Mouse (Mus musculus): ENCODE measurements at regions not wholly inside any gene's neighbourhood (a gene's known extent, or its start where the extent isn't known, plus 50 kb on each side); places are given as distances from the start of the nearest gene placed in this dataset.
A peak's percentile ranks its signal among the peaks of the same experiment; 100 is the strongest.

DNA sequence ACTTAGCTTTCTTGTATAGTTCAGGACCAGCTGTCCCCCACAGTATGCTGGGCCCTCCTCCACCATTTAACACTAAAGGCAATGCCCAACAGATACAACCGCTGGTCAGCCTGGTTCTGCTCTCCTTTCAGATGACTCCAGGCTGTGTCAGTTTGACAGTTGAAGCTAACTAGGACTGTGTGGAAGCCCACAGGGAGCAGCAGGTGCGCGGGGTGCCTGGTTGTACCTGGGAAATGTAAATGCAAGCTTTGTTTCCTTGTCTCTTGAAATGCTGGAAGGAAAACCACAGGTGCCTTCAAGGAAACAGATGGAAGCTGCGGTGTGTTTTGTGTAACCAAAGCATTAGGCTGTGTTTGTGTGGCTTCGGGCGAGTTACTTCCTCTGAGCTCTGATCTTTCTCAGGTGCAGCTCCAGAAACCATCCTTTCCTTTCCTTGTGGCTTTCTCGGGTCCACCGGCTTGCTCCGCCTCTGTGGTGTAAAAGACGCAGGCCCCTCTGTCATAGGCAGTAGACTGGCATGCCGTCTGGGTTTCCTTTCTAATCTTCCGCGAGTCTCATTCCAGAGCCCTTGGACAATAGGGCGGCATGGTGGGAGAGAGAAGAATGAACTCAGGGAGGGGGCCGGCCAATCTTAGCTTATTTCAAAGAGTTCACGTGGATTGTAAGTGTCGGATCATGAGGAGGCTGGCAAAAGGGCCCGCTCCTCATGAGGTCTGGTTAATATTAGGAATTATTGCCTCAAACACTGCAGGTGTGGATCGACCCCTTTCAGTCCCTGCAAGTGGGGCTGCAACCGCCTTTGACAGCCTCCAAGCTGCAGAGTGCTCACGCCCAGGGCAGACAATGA is 605.5 kb upstream of the Id2 start:
- H3K4me1 ChIP-seq: peaks cover 12% of the 10 kb centered on the region
- 7% methylated on average over 21 of the region's 21 CpGs for WGBS
- peak overlapping the region; percentile 19 for H3K4me3 ChIP-seq (replicated peaks)
- H3K9me3 ChIP-seq: no peaks in the 10 kb centered on the region
- ATAC-seq (ENCODE audit: low FRiP score): peak; percentile 77; the same call in 1 of the 2 replicates
- H3K36me3 ChIP-seq (replicated peaks): no peaks in the 10 kb centered on the region
- no peaks in the 10 kb centered on the region for H3K27me3 ChIP-seq
- no peak overlapping the region for H3K27ac ChIP-seq
- no peak overlapping the region; the same call in 1 of the 2 replicates for H3K9ac ChIP-seq
- H3K4me2 ChIP-seq: peak overlapping the region; percentile 53

DNA sequence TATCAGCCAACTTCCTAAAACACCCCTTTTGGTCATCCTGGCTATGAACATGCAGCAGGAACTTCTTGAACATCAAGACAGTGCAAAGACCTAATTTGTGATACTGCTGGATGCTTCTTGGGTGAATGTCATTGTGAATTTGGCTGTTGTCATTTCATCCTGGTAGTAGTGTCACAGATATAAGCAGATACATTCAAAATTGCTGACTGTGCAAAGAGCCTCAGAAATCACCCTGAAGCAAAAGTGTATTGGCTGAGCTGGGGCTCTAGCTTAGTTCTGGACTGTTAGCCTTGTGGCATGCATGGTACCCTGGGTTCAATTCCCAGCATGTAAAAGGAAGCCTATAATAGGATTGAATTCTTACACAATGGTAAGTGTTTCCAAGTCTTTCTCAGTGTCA is 590.1 kb upstream of the Id2 start:
- no peak for ATAC-seq (ENCODE audit: low FRiP score)
- no peaks in the 10 kb centered on the region for H3K9me3 ChIP-seq

DNA sequence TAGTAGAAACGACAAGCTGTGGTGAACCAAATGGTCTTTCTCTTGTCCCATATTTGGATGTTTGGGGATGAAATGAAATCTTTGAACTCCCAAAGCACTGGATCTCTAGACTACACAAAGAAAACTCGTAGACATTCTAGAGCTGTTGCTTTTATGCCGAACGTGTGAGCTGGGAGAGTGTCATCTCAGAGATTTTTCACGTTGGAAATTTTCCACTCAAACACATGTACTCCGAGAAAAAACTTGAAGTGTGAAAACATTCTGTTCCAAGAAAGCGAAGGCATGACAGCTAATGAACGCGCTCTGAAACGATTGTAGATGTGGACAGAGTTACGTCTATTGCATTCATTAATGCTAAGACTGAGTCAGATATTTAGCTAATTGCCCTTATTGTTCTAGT is 579.7 kb upstream of the Id2 start:
- Histone ChIP-seq H3K9ac (no peak overlapping the region), H3K36me3 (replicated peaks) (no peaks in the 10 kb centered on the region), H3K27me3 (no peaks in the 10 kb centered on the region), H3K4me2 (no peak overlapping the region), H3K4me3 (replicated peaks) (no peak overlapping the region), H3K9me3 (no peaks in the 10 kb centered on the region), H3K4me1 (no peaks in the 10 kb centered on the region), H3K27ac (no peak overlapping the region)
- WGBS: 83% methylated on average over 11 of the region's 11 CpGs
- no peak for ATAC-seq (ENCODE audit: low FRiP score)

More for the DNA sequence above, 590.1 kb upstream of the Id2 start:
- H3K27me3 ChIP-seq: peaks cover 4% of the 10 kb centered on the region; the same call in 1 of the 2 replicates
- no peaks in the 10 kb centered on the region for H3K4me1 ChIP-seq
- H3K27ac ChIP-seq: no peak overlapping the region
- H3K9ac ChIP-seq: no peak overlapping the region
- H3K4me2 ChIP-seq: no peak overlapping the region
- H3K4me3 ChIP-seq (replicated peaks): no peak overlapping the region
- H3K36me3 ChIP-seq (replicated peaks): no peaks in the 10 kb centered on the region

DNA sequence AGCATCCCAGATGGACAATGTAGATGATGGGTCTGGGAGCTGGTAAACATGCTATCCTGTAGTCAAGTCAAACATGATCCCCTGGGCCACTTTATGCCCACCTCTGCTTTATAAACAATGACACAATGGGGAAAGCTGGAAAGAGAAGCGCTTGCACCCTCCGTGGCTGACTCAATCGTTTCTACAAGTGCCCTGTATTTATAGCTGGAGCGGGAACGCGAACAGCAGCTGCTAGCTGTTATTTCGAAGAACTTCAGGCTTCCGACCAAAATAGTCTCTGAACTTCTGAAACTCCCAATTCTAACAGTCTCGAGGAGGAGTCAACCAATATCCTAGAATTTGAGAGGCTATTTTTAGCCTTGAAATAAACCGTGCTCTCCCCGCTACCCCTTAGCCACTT is 571.4 kb upstream of the Id2 start:
- Histone ChIP-seq H3K9ac (no peak overlapping the region), H3K4me2 (no peak overlapping the region), H3K36me3 (replicated peaks) (no peaks in the 10 kb centered on the region), H3K4me3 (replicated peaks) (no peak overlapping the region), H3K9me3 (no peaks in the 10 kb centered on the region), H3K27ac (no peak overlapping the region), H3K27me3 (no peaks in the 10 kb centered on the region), H3K4me1 (no peaks in the 10 kb centered on the region)
- WGBS: 92% methylated on average over 11 of the region's 11 CpGs
- no peak for ATAC-seq (ENCODE audit: low FRiP score)

DNA sequence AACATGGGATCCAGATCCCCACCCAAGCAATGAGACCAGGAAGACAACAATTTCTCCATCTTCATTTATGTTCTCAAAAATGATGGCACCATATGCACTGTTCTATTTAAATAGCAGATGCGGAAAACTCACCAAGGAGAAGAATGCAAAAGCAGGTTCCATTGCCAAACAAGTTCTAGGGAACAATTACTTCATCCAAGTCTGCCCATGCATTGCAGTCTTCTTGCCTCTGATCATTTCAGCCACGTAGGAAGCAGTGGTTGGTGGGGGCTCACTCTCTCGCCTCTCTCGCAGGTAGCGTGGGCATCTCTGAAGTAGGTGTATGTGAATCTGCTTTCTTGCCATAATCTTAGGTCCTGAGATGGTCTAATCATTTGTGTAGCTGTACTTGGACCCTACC is 557.5 kb upstream of the Id2 start:
- no peak overlapping the region for H3K4me2 ChIP-seq
- no peaks in the 10 kb centered on the region for H3K4me1 ChIP-seq
- H3K9me3 ChIP-seq: no peaks in the 10 kb centered on the region
- H3K9ac ChIP-seq: no peak overlapping the region
- H3K27ac ChIP-seq: no peak overlapping the region
- no peak for ATAC-seq (ENCODE audit: low FRiP score)
- H3K36me3 ChIP-seq (replicated peaks): no peaks in the 10 kb centered on the region
- 93% methylated on average over 5 of the region's 5 CpGs for WGBS
- H3K27me3 ChIP-seq: no peaks in the 10 kb centered on the region
- H3K4me3 ChIP-seq (replicated peaks): no peak overlapping the region

DNA sequence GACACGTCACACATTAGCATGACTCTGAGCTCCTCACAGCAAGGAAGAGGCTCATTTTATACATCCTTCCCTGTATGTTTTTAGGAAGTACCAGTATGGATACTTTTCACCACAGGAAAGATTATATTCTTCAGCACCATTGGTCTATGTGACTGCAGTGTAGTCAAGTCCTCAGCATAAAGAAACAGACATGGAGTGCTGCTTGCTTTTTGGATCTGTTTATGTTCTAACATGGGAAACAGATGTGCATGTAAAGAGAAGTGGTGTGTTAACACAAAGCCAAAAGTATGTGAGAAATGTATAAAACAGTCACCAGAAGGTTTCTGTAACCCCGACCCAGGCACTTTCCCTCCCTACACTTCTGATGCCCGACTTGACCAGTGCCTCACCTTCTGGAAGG is 553.3 kb upstream of the Id2 start:
- Histone ChIP-seq H3K4me3 (replicated peaks) (no peak overlapping the region), H3K9me3 (no peaks in the 10 kb centered on the region), H3K27me3 (no peaks in the 10 kb centered on the region), H3K36me3 (replicated peaks) (no peaks in the 10 kb centered on the region), H3K4me2 (no peak overlapping the region), H3K4me1 (no peaks in the 10 kb centered on the region), H3K9ac (no peak overlapping the region), H3K27ac (no peak overlapping the region)
- ATAC-seq (ENCODE audit: low FRiP score): no peak
- 82% methylated on average over 3 of the region's 3 CpGs for WGBS

DNA sequence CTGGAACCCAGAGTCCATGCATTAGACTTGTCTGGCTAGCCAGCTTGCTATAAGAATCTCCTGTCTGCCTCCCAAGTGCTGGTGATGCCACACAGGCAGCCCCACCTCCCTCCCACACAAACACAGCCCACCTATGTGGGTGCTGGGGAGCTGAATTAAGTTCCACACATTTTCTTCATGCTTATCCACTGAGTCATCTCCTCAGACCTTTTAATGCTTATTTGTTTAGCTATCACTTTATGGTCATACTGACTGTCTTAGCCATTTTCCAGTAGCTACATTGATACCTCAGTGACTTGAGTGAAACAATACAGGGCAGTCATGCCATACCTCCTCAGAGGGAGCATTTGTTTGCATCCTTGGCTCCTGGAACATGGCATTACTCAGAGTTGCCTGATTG is 531.1 kb upstream of the Id2 start:
- no peaks in the 10 kb centered on the region for H3K36me3 ChIP-seq (replicated peaks)
- H3K4me2 ChIP-seq: no peak overlapping the region
- H3K4me3 ChIP-seq (replicated peaks): no peak overlapping the region
- no peak overlapping the region for H3K9ac ChIP-seq
- H3K9me3 ChIP-seq: no peaks in the 10 kb centered on the region
- no peaks in the 10 kb centered on the region for H3K4me1 ChIP-seq
- H3K27me3 ChIP-seq: no peaks in the 10 kb centered on the region
- ATAC-seq (ENCODE audit: low FRiP score): no peak
- H3K27ac ChIP-seq: no peak overlapping the region

DNA sequence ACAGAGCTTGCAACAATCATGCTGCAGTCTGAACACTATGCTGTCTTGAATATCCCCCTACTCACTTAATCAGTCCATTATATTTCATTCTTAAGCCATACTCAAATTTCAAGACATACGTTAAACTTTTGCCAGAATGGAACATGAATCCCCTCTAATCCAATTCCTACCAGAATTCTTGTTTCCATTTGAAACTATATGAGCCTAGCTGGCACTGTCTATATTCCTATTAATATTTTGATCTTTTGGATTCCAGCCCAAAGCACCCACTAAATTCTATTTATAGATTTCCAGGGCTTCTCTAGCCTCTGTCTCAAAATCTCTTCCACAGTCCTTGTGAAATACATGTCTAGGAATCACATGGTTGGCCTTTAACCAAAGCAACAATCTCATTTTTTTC is 528.9 kb upstream of the Id2 start:
- Histone ChIP-seq H3K4me3 (replicated peaks) (no peak overlapping the region), H3K27me3 (no peaks in the 10 kb centered on the region), H3K4me2 (no peak overlapping the region), H3K36me3 (replicated peaks) (no peaks in the 10 kb centered on the region), H3K9ac (no peak overlapping the region), H3K9me3 (no peaks in the 10 kb centered on the region), H3K27ac (no peak overlapping the region), H3K4me1 (no peaks in the 10 kb centered on the region)
- 53% methylated on average over 1 of the region's 1 CpGs for WGBS
- no peak for ATAC-seq (ENCODE audit: low FRiP score)

DNA sequence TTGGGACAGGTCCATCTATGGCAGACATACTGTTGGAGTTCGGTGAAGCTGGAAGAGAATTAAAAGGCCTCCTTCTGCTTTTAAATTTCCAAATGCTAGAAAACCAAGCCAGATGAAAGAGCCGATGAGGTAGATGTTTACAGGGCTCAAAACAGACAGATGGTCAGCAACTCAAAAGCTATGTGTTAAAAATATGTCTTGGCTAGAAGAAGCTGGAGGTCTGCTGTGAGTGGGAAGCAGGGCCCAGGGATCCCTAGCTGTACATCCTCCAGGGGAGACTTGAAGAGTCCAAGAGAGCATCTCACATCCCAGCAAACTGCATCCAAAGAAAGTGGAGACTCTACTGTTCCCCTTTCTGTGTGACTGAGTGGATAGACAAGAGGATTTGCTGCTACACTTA is 526.5 kb upstream of the Id2 start:
- no peak overlapping the region for H3K4me3 ChIP-seq (replicated peaks)
- no peak overlapping the region for H3K9ac ChIP-seq
- no peak overlapping the region for H3K4me2 ChIP-seq
- WGBS: 94% methylated on average over 2 of the region's 2 CpGs
- no peaks in the 10 kb centered on the region for H3K27me3 ChIP-seq
- no peaks in the 10 kb centered on the region for H3K4me1 ChIP-seq
- no peaks in the 10 kb centered on the region for H3K36me3 ChIP-seq (replicated peaks)
- no peaks in the 10 kb centered on the region for H3K9me3 ChIP-seq
- no peak overlapping the region for H3K27ac ChIP-seq
- no peak for ATAC-seq (ENCODE audit: low FRiP score)

DNA sequence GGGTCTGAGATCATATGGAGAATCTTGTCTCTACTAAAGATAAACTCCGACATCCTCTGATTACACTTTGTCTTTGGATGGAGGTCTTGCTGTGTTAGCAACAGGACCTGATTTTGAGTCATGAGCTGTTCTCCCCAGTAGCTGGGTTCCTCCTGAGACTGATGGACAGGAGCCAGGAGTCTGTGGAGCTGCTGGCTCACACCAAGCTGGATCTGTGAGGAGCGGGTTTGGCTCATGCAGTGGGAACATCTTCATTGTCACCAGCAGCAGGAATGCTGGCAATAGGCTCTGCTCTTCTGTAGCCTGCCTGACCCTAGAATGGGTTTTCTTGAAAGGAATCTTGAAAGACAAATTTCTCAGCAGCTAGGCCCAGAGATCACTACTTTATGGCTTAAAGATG is 524.2 kb upstream of the Id2 start:
- H3K36me3 ChIP-seq (replicated peaks): no peaks in the 10 kb centered on the region
- 94% methylated on average over 2 of the region's 2 CpGs for WGBS
- no peak overlapping the region for H3K4me3 ChIP-seq (replicated peaks)
- no peaks in the 10 kb centered on the region for H3K4me1 ChIP-seq
- no peaks in the 10 kb centered on the region for H3K9me3 ChIP-seq
- no peak for ATAC-seq (ENCODE audit: low FRiP score)
- no peak overlapping the region for H3K9ac ChIP-seq
- no peaks in the 10 kb centered on the region for H3K27me3 ChIP-seq
- no peak overlapping the region for H3K4me2 ChIP-seq
- no peak overlapping the region for H3K27ac ChIP-seq

DNA sequence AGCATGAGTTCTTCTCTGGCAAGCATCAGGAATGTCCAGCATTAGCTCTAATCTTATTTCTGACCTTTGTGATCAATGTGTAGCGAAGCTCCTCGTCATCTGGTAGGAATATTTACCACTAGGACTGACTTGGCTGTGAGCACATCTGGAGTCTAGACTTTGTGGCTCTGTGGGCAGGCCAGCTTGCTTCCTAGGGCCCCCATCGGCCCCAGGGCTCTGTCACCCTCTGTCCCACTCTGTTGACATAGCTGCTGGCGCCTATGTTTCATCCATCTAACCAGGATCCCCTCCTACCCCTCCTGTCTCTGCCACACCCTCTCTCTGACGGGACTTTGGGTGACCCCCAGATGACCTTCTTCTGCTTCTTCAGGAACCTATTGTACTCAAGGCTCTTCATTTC is 520.6 kb upstream of the Id2 start:
- no peak for ATAC-seq (ENCODE audit: low FRiP score)
- WGBS: 69% methylated on average over 5 of the region's 5 CpGs
- Histone ChIP-seq H3K36me3 (replicated peaks) (no peaks in the 10 kb centered on the region), H3K9ac (no peak overlapping the region), H3K27me3 (no peaks in the 10 kb centered on the region), H3K4me2 (no peak overlapping the region), H3K4me1 (no peaks in the 10 kb centered on the region), H3K4me3 (replicated peaks) (no peak overlapping the region), H3K9me3 (no peaks in the 10 kb centered on the region), H3K27ac (no peak overlapping the region)

DNA sequence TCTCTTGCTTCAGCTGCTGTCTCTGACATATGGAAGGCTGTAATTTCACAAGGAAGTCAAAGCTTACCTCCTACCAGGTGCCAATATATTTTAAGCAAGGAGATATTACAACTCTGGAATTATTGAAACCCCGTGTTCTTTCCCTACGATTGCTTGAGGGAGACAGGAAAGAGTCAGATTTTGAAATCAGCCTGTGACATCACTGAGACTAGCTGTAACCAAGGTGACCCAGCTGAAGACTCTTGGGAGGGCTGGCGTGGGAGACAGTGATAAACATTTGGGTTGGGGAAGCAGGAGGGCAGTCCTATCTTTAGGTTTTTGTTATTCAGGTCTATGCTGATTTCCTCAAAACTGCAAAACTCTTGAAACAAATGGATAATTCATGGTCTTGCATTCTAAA is 518.4 kb upstream of the Id2 start:
- no peaks in the 10 kb centered on the region for H3K36me3 ChIP-seq (replicated peaks)
- no peak overlapping the region for H3K9ac ChIP-seq
- no peaks in the 10 kb centered on the region for H3K27me3 ChIP-seq
- ATAC-seq (ENCODE audit: low FRiP score): no peak
- H3K9me3 ChIP-seq: no peaks in the 10 kb centered on the region
- H3K27ac ChIP-seq: no peak overlapping the region
- WGBS: 80% methylated on average over 3 of the region's 3 CpGs
- no peak overlapping the region for H3K4me2 ChIP-seq
- no peak overlapping the region for H3K4me3 ChIP-seq (replicated peaks)
- H3K4me1 ChIP-seq: no peaks in the 10 kb centered on the region

DNA sequence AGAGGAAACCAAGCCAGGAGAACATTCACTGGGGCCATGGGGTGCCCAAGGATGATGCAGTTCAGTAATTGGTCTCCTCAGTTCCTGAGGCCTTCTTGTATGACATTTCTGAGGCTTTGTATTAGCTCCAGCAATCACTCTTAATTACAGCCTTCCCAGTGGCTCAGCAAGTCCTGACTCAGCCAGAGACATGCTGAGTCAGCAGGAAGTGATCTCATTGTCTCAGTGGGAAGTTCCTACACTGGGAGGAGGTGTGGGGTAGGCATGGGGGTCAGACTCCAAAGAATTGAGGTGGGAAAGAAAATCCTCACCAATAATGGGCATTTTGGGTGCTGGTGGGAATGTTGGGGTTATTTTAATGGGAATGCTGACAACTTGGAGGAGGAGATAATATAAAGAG is 516.5 kb upstream of the Id2 start:
- Histone ChIP-seq H3K9me3 (no peaks in the 10 kb centered on the region), H3K36me3 (replicated peaks) (no peaks in the 10 kb centered on the region), H3K9ac (no peak overlapping the region), H3K4me2 (no peak overlapping the region), H3K27me3 (no peaks in the 10 kb centered on the region), H3K4me3 (replicated peaks) (no peak overlapping the region), H3K27ac (no peak overlapping the region), H3K4me1 (no peaks in the 10 kb centered on the region)
- ATAC-seq (ENCODE audit: low FRiP score): no peak
